Mouse (Mus musculus) left cerebral cortex, postnatal 10 days (tissue): Measurements from ENCODE around the gene Prrg3. TPM values are rescaled to one million over a fixed set of nuclear protein-coding genes. Genes with fewer than 3 reads are reported as not detected.
"Not testable (repeated sequence)": the region's sequence is repeated elsewhere in the genome, so short reads cannot be mapped to it uniquely, and the experiment has no call there.

Experiments
- DNase-seq, 2 experiments: peaks; one replicate each; pipeline ENCODE4 v3.0.0; 2021 to 2022; ENCODE audit warnings: low spot score in 2 of 2, mixed read lengths in 1 of 2; ENCODE audit errors: extremely low spot score in 1 of 2
- intact Hi-C: fragments of 180-260 bp; cut with DNase I; formaldehyde crosslinking; loops from one replicate; pipeline ENCODE4 v1.15.1; 2025
- total RNA-seq, 2 experiments: library from RNA; stranded (reverse); gene quantifications; 2 replicates each; pipeline ENCODE4 v1.2.3; 2021

The Prrg3 gene
- 10 to 100 TPM; 31.6 to 35.4 TPM for total RNA-seq

DNA sequence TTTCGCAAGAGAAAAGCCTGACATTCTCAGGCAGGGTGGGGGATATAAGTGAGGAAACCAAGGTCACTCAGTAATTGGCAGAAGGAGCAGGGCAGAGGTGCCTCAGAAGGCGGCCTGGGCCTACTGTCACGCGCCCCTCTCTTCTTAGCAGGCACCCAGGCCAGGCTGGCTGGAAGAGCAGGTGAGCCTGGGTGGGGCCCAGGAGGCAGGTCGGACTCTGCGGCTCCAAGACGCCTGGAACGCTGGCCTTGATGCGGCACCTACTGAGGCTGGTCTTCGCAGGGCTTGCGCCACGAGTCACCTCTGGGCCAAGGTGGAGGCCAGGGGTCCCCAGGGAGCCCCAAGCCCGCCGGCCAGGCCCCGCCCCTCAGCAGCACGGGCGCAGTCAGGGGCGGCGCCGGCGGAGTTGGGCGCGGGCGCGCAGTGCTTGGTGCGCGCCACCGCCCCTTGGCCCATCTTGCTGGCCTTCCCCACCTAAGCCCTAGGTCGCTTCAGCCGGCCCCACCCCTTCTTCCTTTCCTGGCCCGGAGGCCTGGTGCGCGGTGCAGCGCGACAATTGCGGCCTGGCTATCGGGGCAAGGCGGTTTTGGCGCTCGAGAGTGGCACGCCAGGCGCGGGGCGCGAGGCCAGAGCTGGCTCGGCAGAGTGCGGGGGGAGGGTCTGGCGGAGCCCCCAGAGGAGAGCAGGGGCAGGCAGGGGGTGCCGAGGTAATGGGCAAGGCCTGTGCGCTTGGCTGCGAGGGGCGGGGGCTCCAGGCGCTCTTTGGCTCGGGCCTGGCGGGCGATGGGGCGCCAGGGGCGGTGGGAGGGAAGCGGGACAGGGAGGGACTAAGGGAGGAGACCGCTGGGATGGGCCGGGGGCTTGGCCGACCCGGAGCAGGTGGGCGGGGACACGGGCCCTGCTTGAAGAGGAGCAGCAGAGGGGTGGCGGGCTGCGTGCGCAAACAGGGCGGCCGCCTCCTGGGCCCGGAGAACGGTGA, at the start of gene Prrg3:
TSS of gene Prrg3 (plus strand) at position 552 of the 979 bp plus-strand sequence.
- peak in 1 of 2 experiments; percentile 75 for DNase-seq
- intact Hi-C loops = no loop called here

DNA sequence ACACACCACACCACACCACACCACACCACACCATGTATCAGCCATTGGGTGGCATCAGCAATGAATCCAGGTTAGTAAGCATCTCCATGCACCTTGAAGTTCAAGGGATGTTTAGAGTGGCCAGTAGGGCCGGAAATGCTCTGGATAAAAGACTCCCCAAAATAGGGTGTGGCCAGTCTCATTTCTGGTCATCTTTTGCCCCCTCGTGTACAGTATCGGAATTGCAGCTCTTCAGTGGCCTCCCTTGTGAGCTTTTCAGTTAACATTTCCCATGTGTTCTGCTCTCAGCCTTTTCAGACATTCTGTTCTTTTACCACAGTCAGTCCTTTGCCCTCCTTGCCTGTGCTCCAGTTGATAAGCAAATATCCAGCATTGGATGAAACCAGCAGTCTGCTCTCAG, 15.8 kb upstream of the Prrg3 start:
- peak in 1 of 2 experiments; percentile 30 for DNase-seq
- intact Hi-C loops = loop anchor here (2.0 kb wide), 1 partner anchor 298 kb away; no protein-coding TSS in a partner anchor

DNA sequence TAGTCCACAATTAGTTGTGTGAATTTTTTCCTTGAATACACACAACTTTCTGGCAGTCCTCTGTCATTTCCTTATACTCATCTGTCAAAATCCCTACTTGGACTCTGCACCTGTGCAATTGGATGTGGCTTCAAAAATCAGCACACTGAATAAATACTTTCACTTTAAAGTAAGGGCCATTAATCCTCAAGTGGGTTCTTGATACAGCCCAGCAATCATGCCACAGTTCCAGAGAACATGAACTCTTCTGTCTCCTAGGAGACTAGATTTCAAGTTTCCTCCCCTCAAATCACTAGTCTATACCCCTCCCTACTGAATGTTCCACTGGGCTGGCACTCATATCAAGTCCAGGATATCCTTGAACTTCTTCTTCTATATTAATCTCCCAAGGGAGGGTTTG, 4.1 kb upstream of the Prrg3 start:
- intact Hi-C loops = no loop called here
- no peak for DNase-seq

DNA sequence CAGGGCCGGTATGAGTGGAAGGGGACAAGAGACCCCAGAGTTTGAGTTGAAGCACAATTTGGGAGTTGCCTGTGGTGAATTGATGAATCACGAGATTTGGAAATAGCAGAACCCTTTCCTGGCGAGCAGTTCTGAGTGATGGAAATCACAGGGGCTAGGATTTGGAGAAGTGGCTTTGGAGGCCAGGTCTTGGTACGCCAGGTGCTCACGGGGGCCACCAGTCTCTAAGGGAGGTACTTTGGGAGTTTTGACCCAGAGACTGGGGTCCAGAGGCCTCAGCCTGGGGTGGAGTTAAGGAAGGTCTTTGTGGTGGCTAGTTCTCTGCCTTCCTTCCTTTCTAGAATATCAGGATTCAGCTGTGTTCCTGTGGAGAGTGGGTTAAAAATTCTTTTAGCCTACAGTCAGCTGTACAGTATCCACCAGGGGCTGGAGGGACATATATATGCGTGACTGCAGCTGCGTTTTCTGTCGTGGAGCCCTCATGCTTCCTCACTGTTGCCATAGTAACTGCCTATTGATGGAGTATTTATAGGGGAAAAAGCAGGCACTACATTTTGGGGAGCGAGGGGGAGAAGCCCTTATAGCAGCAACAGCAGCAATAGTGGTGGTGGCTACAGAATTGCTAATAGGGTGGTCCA, 970 bp downstream of the Prrg3 start:
- intact Hi-C loops = no loop called here
- DNase-seq = peak; percentile 12 to 27

DNA sequence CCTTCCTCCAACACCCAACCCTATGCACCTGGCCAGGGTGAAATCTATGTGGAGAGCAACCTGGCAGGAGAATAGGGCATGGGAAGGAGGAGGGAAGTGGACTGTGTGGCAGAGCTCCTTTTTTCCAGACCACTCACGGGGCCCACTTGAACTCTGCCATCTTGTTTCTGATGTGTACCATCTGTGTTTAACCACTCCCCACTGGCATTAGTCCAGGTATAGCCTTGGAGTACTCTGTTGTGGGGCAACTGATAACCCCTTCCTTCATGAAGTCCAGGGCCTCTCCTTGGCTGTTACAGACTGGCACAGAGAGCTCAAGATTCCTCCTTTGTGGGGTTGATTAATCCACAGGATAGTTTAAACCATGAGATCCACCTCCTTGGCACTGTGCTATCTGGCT, 5.8 kb downstream of the Prrg3 start:
- DNase-seq = no peak
- intact Hi-C loops = no loop called here

DNA sequence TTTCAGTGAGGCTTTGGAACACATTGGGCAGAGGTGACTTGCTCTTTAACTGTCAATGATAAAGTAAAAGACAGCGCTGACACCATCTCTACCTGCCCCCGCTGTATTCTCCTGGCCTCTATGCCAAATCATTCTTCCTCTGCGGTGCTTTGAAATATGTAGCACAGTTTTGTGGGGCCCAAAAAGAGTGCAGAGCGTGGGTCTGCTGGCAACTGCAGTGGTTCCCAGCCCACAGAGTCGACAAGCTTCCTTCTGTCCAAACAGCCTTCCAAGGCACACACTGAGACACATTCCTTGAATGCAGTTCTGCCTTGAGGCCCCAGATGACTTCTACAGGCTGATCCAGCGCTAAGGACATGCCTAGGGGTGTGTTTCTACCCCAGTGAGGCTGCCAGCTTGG, 6.4 kb downstream of the Prrg3 start:
- intact Hi-C loops = no loop called here
- peak in 1 of 2 experiments; percentile 14 for DNase-seq

DNA sequence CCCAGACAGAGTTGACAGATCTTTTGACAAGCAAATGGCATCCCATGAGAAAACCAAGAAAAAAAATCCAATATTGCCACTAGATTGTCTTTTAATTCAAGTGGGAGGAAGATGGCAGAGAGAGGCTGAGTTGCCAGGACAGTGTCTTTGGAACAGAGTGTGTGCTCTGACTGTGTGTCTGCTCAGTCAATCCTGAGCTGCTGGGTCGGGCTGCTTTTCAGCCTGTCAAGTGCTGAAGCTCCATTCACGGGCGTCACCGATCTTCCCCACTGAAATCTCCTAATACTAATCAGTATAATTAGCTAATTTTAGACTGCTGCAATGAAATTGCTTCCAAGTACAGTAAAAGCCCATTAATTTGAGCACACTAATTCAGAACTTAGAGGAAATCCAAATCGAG, 8.9 kb downstream of the Prrg3 start:
- no peak for DNase-seq
- intact Hi-C loops = no loop called here

DNA sequence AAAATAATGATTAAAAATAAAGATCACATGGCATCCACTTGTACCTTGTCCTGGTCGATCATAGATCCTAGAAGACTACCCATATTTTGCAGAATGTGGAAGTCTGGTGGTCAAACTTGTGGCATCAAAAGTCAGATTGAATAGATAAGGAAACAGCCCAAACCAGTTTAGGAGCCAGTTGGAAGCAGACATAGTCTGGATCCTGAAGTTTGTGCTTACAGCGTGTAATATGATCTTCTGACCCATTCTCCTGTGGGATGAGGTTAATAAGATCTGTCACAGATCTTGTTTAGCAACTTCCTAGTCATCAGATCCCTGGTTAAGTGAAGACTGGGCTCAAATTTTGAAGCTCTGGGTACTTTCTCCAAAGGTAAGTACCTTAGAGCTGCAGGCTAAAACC, 10.3 kb downstream of the Prrg3 start, which contains the start of gene Fate1:
TSS of gene Fate1 (plus strand) at position 301 of the 400 bp plus-strand sequence.
- intact Hi-C loops = no loop called here
- no peak for DNase-seq

DNA sequence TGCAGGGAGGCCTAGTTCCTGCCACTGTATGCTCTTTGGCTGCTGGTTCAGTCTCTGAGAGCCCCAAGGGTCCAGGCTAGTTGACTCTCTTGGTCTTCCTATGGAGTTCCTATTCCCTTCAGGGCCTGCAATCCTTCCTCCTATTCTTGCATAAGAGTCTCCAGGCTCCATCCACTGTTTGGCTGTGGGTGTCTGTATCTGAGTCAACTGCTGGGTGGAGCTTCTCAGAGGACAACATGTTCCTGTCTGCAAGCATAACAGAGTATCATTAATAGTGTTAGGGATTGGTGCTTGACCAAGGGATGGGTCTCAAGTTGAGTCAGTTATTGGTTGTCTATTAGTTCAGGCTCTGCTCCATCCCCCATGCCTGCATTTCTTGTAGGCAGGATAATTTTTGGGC, 15.3 kb downstream of the Prrg3 start:
- intact Hi-C loops = not testable (repeated sequence)

DNA sequence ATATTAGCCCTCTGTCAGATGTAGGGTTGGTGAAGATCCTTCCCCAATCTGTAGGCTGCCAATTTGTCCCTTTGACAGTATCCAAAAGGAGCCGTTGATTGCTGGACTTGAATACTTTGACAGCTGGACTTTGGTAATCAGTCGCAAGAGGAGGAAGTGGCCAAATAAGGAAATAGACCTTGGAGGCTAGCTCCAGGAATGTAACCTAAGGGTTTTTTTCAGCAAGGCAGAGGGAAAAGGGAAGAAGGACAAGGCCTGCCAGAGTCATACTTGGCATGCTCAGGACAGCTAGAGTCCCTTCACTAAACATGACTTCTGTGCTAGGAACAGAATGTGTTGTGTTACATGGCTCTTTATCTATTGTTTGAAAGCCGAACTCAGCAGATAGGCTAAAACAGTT, 18.0 kb downstream of the Prrg3 start:
- intact Hi-C loops = no loop called here

More for the DNA sequence above, 15.3 kb downstream of the Prrg3 start:
- DNase-seq = not testable (repeated sequence)

DNA sequence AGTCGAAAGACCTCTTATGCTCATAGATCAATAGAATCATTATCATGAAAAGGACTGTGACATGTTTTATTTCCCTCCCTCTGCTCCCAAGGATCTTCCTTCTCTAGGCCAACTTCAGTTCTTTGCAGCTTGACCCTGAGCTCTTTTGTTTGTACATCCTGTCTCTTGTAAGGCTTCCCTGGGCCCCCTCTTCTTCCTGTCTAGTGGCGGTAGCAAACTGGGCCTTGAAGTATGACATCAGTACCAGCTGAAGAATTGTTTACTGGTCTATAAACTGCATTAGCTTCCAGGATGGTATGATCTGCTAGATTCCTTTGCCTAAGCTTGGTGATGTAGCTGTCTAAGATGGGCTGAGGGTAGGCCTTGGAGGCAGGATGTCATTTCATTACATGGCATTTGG, 18.9 kb downstream of the Prrg3 start:
- intact Hi-C loops = no loop called here
- no peak for DNase-seq

More for the DNA sequence above, 18.0 kb downstream of the Prrg3 start:
- no peak for DNase-seq

DNA sequence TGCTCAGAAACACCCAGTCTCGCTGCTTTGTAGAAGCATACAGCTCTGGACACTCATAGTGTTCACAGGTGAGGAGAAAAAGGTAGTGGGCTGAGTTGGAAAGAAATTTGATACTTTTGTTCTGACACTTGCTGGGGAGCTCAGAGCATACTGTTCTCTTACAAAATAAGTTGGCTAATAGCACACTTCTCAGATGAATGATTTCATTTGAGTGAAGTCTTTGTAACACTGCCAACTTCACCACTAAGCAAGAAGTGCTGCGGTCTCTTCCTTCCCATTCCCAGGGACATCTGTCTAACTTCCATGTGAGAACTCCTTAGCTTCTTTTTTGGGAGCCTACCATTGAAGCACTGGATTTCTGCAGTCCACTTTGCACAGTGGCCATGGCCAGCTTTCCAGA, 20.8 kb downstream of the Prrg3 start:
- no peak for DNase-seq
- intact Hi-C loops = no loop called here

DNA sequence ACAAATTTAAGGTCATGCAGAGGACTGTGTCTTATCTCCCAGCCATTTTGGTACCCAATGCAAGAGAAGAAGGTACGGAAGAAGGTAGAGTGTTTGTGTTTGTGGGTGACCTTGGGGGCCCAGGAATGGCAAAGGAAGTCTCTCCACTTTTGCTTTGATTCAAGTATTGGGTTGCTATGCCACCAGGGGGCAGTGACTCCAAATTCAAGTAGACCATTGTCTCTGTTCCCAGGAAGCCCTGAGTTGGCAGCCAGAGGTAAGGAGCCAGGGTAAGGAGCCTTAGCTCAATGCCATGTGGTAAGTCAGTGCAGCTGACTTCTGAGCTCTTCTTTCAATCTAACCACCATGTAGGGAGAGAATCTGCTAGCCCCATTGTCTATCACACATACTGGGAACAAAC, 21.4 kb downstream of the Prrg3 start:
- peak in 1 of 2 experiments; percentile 15 for DNase-seq
- intact Hi-C loops = no loop called here

DNA sequence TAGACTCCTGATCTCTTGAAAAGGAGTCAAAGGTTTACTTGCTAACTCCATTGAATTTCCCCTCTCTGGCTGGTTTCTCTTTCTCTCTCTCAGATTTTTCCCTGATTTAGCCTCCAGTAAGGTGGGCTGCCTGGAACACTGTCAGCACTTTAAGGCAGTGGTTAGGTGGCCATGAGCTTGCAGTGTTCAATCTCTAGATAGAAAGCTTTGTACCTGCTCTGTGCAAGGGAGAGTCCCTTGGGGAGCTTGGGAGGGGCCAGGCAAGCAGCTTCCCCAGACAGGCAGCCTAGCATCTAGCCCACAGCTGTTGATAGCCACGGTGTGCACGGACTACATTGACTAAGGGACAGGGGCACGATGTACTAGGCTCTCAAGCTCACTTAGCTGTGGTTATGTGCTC, 29.1 kb downstream of the Prrg3 start, which contains the start of gene Cnga2:
TSS of gene Cnga2 (plus strand) at position 301 of the 400 bp plus-strand sequence.
- intact Hi-C loops = no loop called here
- DNase-seq = no peak

DNA sequence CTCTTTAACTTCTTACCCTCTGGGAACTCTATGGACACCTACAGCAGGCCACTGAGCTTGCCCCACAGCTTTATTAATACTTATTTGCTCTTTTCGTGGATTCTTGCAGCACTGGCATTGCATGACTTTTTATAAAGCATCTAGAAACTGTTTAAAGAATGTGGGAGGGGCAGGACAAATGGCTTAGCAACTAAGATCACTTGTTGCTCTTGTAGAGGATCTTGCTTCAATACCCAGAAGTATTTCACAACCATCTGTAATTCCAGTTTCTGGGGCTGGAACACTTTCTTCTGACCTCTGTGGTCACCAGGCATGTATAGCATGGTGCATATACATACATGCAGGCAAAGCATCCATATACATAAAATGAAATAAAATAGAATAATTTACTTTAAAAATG, 33.5 kb downstream of the Prrg3 start:
- intact Hi-C loops = no loop called here
- DNase-seq = no peak

DNA sequence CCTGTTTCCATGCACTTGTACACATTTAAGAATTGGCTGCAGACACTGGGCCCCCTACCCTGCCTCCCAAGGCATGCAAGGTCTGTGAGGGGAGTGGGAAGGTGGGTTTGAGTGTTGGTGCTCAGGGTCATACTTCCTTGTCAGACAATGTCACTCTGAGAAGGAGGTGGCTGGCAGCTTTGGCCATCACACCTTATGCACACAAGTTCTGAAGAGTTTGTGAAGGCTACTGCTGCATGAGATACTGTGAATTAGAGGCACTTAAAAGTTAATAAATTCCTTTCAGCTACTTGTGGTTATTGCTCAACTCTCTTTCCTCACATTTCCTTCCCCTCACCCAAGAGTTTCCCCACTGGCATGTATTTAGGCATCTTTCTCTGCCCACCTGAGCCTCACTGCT, 47.5 kb downstream of the Prrg3 start:
- intact Hi-C loops = loop anchor here (10.0 kb wide), 1 partner anchor 805 kb away; no protein-coding TSS in a partner anchor

DNA sequence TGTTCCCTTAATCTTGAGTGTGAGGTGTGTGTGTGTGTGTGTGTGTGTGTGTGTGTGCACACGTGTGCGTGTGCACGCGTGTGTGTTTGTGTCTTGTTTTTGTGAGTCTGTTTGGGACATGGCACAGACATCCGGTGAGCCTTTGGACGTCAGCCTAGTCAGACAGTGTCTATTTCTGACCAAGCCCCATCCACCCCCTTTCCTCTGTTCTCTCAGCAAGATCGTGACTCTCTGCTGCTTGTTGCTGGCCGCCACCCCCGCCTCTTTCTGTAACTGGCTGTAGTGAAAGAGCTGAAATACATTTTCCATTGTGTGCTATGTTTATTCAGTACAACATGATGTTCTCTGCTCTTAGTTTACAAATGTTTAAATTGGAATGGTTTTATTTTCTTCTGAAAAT, 49.8 kb downstream of the Prrg3 start:
- DNase-seq = peak; percentile 9 to 63
- intact Hi-C loops = no loop called here

More for the DNA sequence above, 47.5 kb downstream of the Prrg3 start:
- DNase-seq = no peak

DNA sequence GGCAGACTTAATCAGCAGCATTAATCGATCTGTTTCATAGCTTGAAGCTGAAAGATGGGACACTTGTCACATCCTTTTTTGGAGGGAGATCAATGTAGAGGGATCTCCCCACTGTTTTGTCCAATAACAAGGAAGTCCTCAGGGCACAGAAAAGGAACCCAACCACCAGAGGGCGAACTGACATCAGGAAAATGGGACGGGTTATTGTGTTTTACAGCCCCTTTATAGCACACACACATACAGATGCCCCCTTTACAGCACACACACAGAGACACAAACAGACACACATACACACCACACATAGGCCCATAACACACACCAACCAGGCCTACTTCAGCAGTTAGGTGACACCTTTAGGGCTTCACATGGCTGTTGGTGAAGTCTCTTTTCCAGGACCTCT, 50.4 kb downstream of the Prrg3 start:
- intact Hi-C loops = no loop called here
- peak in 1 of 2 experiments; percentile 26 for DNase-seq

DNA sequence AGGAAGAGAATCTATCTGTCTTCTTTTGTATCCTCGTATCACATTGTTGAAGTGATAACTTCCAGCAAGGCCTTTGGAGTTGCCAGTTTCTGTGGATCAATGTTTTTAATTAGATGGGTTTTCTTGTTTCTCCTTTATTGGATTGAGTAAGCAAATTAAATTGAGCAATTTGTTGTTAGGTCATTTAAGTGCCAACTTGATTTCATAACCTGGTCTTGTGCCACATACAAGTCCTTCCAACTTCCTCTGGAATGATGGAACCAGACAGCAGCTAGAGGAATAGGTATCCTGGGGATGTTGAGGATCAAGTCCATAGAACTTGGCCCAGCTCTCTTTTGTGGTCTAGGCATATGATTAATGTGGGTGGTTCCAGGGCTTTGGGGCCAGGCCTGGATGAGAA, 59.8 kb downstream of the Prrg3 start:
- intact Hi-C loops = no loop called here
- DNase-seq = no peak
